24 mouse cellular contexts compared by ENCODE assay signal in the genomic region with DNA sequence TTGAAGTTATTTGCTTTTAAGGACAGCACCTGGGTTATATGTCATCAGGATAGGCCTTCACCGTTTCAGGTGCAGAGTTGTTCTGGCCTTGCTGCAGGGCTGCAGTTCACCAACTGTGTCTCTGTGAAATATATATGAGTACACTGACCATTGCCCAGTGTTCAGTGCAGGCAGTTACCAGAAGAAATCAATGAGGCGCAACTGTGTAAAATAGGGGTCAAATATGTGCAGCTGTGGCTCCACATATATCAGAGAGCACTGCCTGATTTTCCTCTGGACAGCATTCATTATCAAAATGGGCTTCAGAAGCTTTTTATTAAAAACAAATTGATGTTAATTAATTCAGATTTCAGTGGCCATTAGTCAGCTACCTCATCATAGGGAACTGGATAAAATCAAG.
"Had no signal": no experiment of that assay in that cellular context is flagged by ENCODE, and none has a peak within 500 bp of the region (broad histone marks: within the 10 kb centered on the region; RNA-seq: fewer than 3 reads in every experiment).

No protein-coding gene starts in this region.

- DNase-seq: gastrocnemius, adult 2 months; gastrocnemius, postnatal 10 days; gastrocnemius, postnatal 25 days; heart, adult 18-20 months; heart, postnatal 10 days; heart, postnatal 4 days; kidney, adult 18-20 months; kidney, adult 8-10 months; kidney, postnatal 10 days; kidney, postnatal 25 days; kidney, postnatal 4 days; liver had no signal

- ATAC-seq: inflammation-experienced regulatory T-cells, adult 6 months; intestine, embryonic 15.5 days; intestine, postnatal 0 days had no signal

- H3K27ac ChIP-seq: gastrocnemius, adult 2 months; heart, embryonic 10.5 days; hindbrain, embryonic 13.5 days; hindbrain, embryonic 15.5 days; intestine, embryonic 15.5 days; layer of hippocampus, adult 2 months; left cerebral cortex, adult 2 months; limb, embryonic 10.5 days; limb, embryonic 12.5 days had no signal

- H3K9me3 ChIP-seq: heart, embryonic 10.5 days; hindbrain, embryonic 15.5 days; intestine, embryonic 15.5 days; limb, embryonic 10.5 days; limb, embryonic 12.5 days had no signal

- H3K4me3 ChIP-seq: gastrocnemius, adult 2 months; heart, embryonic 10.5 days; heart, embryonic 12.5 days; hindbrain, embryonic 13.5 days; hindbrain, embryonic 15.5 days; intestine, embryonic 15.5 days; layer of hippocampus, adult 2 months; left cerebral cortex, adult 2 months; limb, embryonic 10.5 days; limb, embryonic 12.5 days had no signal

- H3K4me1 ChIP-seq: heart, embryonic 10.5 days; heart, embryonic 12.5 days; hindbrain, embryonic 13.5 days; hindbrain, embryonic 15.5 days; intestine, embryonic 15.5 days; limb, embryonic 10.5 days; limb, embryonic 12.5 days had no signal

- H3K4me2 ChIP-seq: heart, embryonic 12.5 days; hindbrain, embryonic 13.5 days; hindbrain, embryonic 15.5 days; intestine, embryonic 15.5 days; limb, embryonic 12.5 days; liver, embryonic 11.5 days had no signal

- H3K27me3 ChIP-seq: heart, embryonic 12.5 days; hindbrain, embryonic 13.5 days; hindbrain, embryonic 15.5 days; intestine, embryonic 15.5 days; limb, embryonic 12.5 days had no signal

- H3K36me3 ChIP-seq: heart, embryonic 10.5 days; heart, embryonic 12.5 days; hindbrain, embryonic 13.5 days; hindbrain, embryonic 15.5 days; intestine, embryonic 15.5 days; limb, embryonic 10.5 days; limb, embryonic 12.5 days had no signal

- H3K9ac ChIP-seq: heart, embryonic 12.5 days; hindbrain, embryonic 13.5 days; hindbrain, embryonic 15.5 days; intestine, embryonic 15.5 days; limb, embryonic 12.5 days had no signal
